Mouse (Mus musculus) erythroblast, embryonic 14.5 days (primary cell): ENCODE data around the gene Mycbp.

Experiments used
- GATA1 ChIP-seq: IDR thresholded peaks from 2 replicates; pipeline ENCODE4 v1.6.1; 2012; ENCODE audit warnings: low read length, inconsistent platforms, mixed read lengths
- TAL1 ChIP-seq: IDR thresholded peaks from 3 replicates; pipeline ENCODE4 v1.6.1; 2012; ENCODE audit warnings: low read length, inconsistent platforms, mixed read lengths

DNA sequence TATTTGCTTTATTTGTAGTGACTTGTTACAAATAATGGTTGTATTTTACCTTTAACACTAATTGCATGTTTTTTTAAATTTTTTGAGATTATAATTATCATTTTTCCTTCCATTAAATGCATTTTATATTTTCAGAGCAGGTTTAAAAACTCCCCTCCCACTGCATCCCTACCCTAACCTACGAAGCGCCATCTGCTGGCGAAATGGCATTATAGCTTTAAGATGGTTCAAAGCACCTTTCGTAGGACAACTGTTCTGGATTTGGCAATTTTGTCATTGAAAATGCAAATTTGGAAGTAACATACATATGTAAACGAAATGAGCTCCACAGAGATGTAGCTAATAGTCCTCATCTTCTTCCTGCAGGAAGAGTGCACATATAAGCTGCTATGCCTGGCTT, 5.9 kb upstream of the Mycbp start:
- TF ChIP-seq GATA1 (no peak), TAL1 (no peak)
